15 mouse cellular contexts compared by ENCODE assay signal in genomic region chr17:27212006-27212405, GRCm38 (mm10). TPM values are rescaled to one million over a fixed set of nuclear protein-coding genes. Genes with fewer than 3 reads are reported as not detected.
DNase-seq lines count a peak whose midpoint lies in the region; ATAC-seq and TF ChIP-seq lines count a peak whose summit lies in the region.
"Had no signal": no experiment of that assay in that cellular context is flagged by ENCODE, and none has a peak within 500 bp of the region (broad histone marks: within the 10 kb centered on the region; RNA-seq: fewer than 3 reads in every experiment).

No protein-coding gene starts in this region.

- WGBS in midbrain, embryonic 12.5 days, result 50% methylated on average over 6 of the region's 6 CpGs
- 45% methylated on average over 6 of the region's 6 CpGs for WGBS in midbrain, embryonic 16.5 days
- WGBS in kidney, adult 2 months, result 32% methylated on average over 6 of the region's 6 CpGs
- 28% methylated on average over 6 of the region's 6 CpGs for WGBS in stomach, embryonic 16.5 days

- peaks cover 18% of the 10 kb centered on the region; the same call in 1 of the 2 replicates for H3K27me3 ChIP-seq in midbrain, embryonic 12.5 days
- no peaks in the 10 kb centered on the region for H3K27me3 ChIP-seq in midbrain, embryonic 16.5 days (ENCODE audit: control insufficient read depth, insufficient read depth, low read depth, low read length)
- H3K27me3 ChIP-seq in kidney, adult 2 months (replicated peaks; ENCODE audit: control insufficient read depth, insufficient read depth, low read length), result no peaks in the 10 kb centered on the region
- no peaks in the 10 kb centered on the region for H3K27me3 ChIP-seq in stomach, embryonic 16.5 days (ENCODE audit: control insufficient read depth, insufficient read depth, low read length)

- H3K9ac ChIP-seq in midbrain, embryonic 12.5 days (replicated peaks), result no peak overlapping the region
- no peak overlapping the region for H3K9ac ChIP-seq in midbrain, embryonic 16.5 days (ENCODE audit: low read depth, low read length)
- no peak overlapping the region for H3K9ac ChIP-seq in stomach, embryonic 16.5 days (ENCODE audit: low read length)
- H3K9ac ChIP-seq: embryonic facial prominence, embryonic 15.5 days; forebrain, embryonic 13.5 days; limb, embryonic 13.5 days; lung, embryonic 15.5 days had no signal

- no peak overlapping the region for H3K4me3 ChIP-seq in midbrain, embryonic 12.5 days
- H3K4me3 ChIP-seq in midbrain, embryonic 16.5 days (ENCODE audit: low read depth, low read length), result no peak overlapping the region
- H3K4me3 ChIP-seq in kidney, adult 2 months (ENCODE audit: insufficient read depth, low read depth, low read length), result no peak overlapping the region
- no peak overlapping the region for H3K4me3 ChIP-seq in stomach, embryonic 16.5 days (replicated peaks; ENCODE audit: low read length)
- H3K4me3 ChIP-seq: embryonic facial prominence, embryonic 15.5 days; forebrain, embryonic 13.5 days; limb, embryonic 13.5 days; lung, embryonic 15.5 days; megakaryocyte, embryonic 14.5 days had no signal

- H3K4me2 ChIP-seq in midbrain, embryonic 12.5 days (replicated peaks), result no peak overlapping the region
- no peak overlapping the region for H3K4me2 ChIP-seq in midbrain, embryonic 16.5 days (ENCODE audit: low read length)
- H3K4me2 ChIP-seq in stomach, embryonic 16.5 days (ENCODE audit: low read depth, low read length), result no peak overlapping the region
- H3K4me2 ChIP-seq: embryonic facial prominence, embryonic 15.5 days; limb, embryonic 13.5 days; lung, embryonic 15.5 days had no signal

- ATAC-seq in midbrain, embryonic 12.5 days (ENCODE audit: low FRiP score, low read depth), result no peak
- no peak for ATAC-seq in midbrain, embryonic 16.5 days
- peak; percentile 63; the same call in 1 of the 2 replicates for ATAC-seq in stomach, embryonic 16.5 days (ENCODE audit: insufficient read depth, low FRiP score)
- no peak for ATAC-seq in inflammation-experienced regulatory T-cells, adult 6 months
- ATAC-seq: CD4-positive, CD25-positive, alpha-beta regulatory T cell, adult 4 months had no signal

- 0 out of 2 replicates have a peak overlapping the region, but pooled peaks have one; percentile 35 for H3K27ac ChIP-seq in midbrain, embryonic 12.5 days (replicated peaks)
- no peak overlapping the region for H3K27ac ChIP-seq in midbrain, embryonic 16.5 days (ENCODE audit: low read length)
- peak overlapping the region; percentile 24 for H3K27ac ChIP-seq in kidney, adult 2 months (ENCODE audit: insufficient read depth, low read depth, low read length)
- H3K27ac ChIP-seq in stomach, embryonic 16.5 days (ENCODE audit: low read length), result no peak overlapping the region; the same call in 1 of the 2 replicates
- H3K27ac ChIP-seq: embryonic facial prominence, embryonic 15.5 days; forebrain, embryonic 13.5 days; limb, embryonic 13.5 days; lung, embryonic 15.5 days had no signal

- no peaks in the 10 kb centered on the region for H3K9me3 ChIP-seq in midbrain, embryonic 12.5 days
- H3K9me3 ChIP-seq in midbrain, embryonic 16.5 days (replicated peaks; ENCODE audit: control insufficient read depth, low read length, poor library complexity, severe bottlenecking), result no peaks in the 10 kb centered on the region
- H3K9me3 ChIP-seq in stomach, embryonic 16.5 days (replicated peaks; ENCODE audit: control insufficient read depth, low read length), result no peaks in the 10 kb centered on the region
- H3K9me3 ChIP-seq: embryonic facial prominence, embryonic 15.5 days; heart, embryonic 10.5 days; lung, embryonic 15.5 days had no signal

- no peaks in the 10 kb centered on the region for H3K36me3 ChIP-seq in midbrain, embryonic 12.5 days
- H3K36me3 ChIP-seq in midbrain, embryonic 16.5 days (ENCODE audit: control insufficient read depth, insufficient read depth, low read length), result no peaks in the 10 kb centered on the region
- H3K36me3 ChIP-seq in kidney, adult 2 months (ENCODE audit: control insufficient read depth, insufficient read depth, low read length), result no peaks in the 10 kb centered on the region
- no peaks in the 10 kb centered on the region for H3K36me3 ChIP-seq in stomach, embryonic 16.5 days (ENCODE audit: control insufficient read depth, insufficient read depth, low read length)
- H3K36me3 ChIP-seq: embryonic facial prominence, embryonic 15.5 days; heart, embryonic 10.5 days; limb, embryonic 13.5 days; lung, embryonic 15.5 days had no signal

- H3K4me1 ChIP-seq in midbrain, embryonic 12.5 days, result peaks cover 17% of the 10 kb centered on the region
- H3K4me1 ChIP-seq in midbrain, embryonic 16.5 days (ENCODE audit: control insufficient read depth, insufficient read depth, low read length), result peaks cover 3% of the 10 kb centered on the region; the same call in 1 of the 2 replicates
- no peaks in the 10 kb centered on the region for H3K4me1 ChIP-seq in kidney, adult 2 months (ENCODE audit: control insufficient read depth, insufficient read depth, low read length)
- H3K4me1 ChIP-seq in stomach, embryonic 16.5 days (ENCODE audit: control insufficient read depth, insufficient read depth, low read length), result peaks cover 7% of the 10 kb centered on the region; the same call in 1 of the 2 replicates
- H3K4me1 ChIP-seq: embryonic facial prominence, embryonic 15.5 days had no signal

- no peak for TF ChIP-seq POLR2A in kidney, adult 2 months (IDR thresholded peaks at IDR 0.05; ENCODE audit: low read depth, low read length)

- no peak for TF ChIP-seq CTCF in kidney, adult 2 months (conservative IDR thresholded peaks at IDR 0.05; ENCODE audit: insufficient read depth, insufficient read length, low read depth, low read length)

- peak; percentile 63 for DNase-seq in kidney, adult 2 months
- DNase-seq in kidney, postnatal 10 days, result peak; percentile 70
- DNase-seq in gastrocnemius, adult 8-10 months (ENCODE audit: low spot score in 2 of 2), result no peak
- DNase-seq: cerebellum, postnatal 36 days had no signal

RNA-seq across cellular contexts. Expression of gene Lemd2, which starts 7.7 kb away (rescaled TPM):
- 31.4 and 43.0 TPM in 2 replicates for polyA plus RNA-seq in midbrain, embryonic 12.5 days (2016; fragmentation: Nextera tagmentation; extraction: Ambion mirVana)
- 20.8 and 22.8 TPM in 2 replicates for polyA plus RNA-seq in midbrain, embryonic 16.5 days (2015; fragmentation: Nextera tagmentation; extraction: Ambion mirVana)
- polyA plus RNA-seq in kidney, adult 2 months (2012; rRNA removed), result 48.4 and 64.4 TPM in 2 replicates
- 8.2 and 9.5 TPM in 2 replicates for polyA plus RNA-seq in stomach, embryonic 16.5 days (2015; fragmentation: Nextera tagmentation; extraction: Ambion mirVana)
- 10 to 100 TPM; 21.1 to 24.8 (median 23.4) TPM for total RNA-seq in gastrocnemius, adult 8-10 months (2022)
- polyA plus RNA-seq in inflammation-experienced regulatory T-cells, adult 6 months (2017; shearing (Covaris generic)), result 10 to 100 TPM in 2 of 3 experiments, 1 to 10 TPM in 1; 9.2 to 13.0 (median 11.9) TPM

RNA-seq across cellular contexts. Expression of gene Ip6k3, which starts 44.4 kb away (rescaled TPM):
- 0.16 and 0.51 TPM in 2 replicates for polyA plus RNA-seq in midbrain, embryonic 12.5 days (2016; fragmentation: Nextera tagmentation; extraction: Ambion mirVana)
- 0.14 and 0.15 TPM in 2 replicates for polyA plus RNA-seq in midbrain, embryonic 16.5 days (2015; fragmentation: Nextera tagmentation; extraction: Ambion mirVana)
- 0.79 and 1.1 TPM in 2 replicates for polyA plus RNA-seq in kidney, adult 2 months (2012; rRNA removed)
- 0.34 and 1.3 TPM in 2 replicates for polyA plus RNA-seq in stomach, embryonic 16.5 days (2015; fragmentation: Nextera tagmentation; extraction: Ambion mirVana)
- total RNA-seq in gastrocnemius, adult 8-10 months (2022), result 10 to 100 TPM; 24.6 to 33.6 (median 29.1) TPM
- not detected for polyA plus RNA-seq in inflammation-experienced regulatory T-cells, adult 6 months (2017; shearing (Covaris generic))
- polyA plus RNA-seq: CD4-positive, CD25-positive, alpha-beta regulatory T cell, adult 4 months had no signal

Comparison
In these comparisons a context has a peak if more than half of its experiments do, and no peak if none do; other contexts are left out.
1. H3K27ac ChIP-seq: peak in midbrain, embryonic 12.5 days (single experiment) and kidney, adult 2 months (single experiment); none in midbrain, embryonic 16.5 days (single experiment) and stomach, embryonic 16.5 days (single experiment).
2. DNase-seq: peak in kidney, adult 2 months (single experiment) and kidney, postnatal 10 days (single experiment); none in gastrocnemius, adult 8-10 months (0 of 2).